Mouse (Mus musculus): ENCODE results near the gene Olfr1441.

Gene Olfr1441

DNA sequence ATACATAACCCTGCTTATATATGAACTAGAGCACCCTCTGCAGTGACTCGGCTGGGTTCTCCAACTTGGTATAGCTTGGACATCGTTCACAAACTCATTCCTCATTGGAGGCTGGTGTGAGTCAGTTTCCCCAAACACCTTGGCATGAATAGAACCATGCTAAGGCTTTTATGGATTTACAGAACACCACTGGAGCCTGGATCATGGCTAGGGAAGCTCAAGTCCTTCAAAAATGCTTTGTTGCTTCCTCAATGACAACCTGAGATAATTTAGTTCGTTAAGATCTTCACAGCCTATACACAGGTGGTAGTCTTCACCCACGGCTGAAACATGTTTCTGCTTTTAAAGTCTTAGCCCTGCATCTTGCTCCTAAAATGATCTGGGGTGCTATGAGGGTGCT is 42.3 kb downstream of the Olfr1441 start:
- ChIA-PET CTCF (no interaction called here), POLR2A (no interaction called here)

DNA sequence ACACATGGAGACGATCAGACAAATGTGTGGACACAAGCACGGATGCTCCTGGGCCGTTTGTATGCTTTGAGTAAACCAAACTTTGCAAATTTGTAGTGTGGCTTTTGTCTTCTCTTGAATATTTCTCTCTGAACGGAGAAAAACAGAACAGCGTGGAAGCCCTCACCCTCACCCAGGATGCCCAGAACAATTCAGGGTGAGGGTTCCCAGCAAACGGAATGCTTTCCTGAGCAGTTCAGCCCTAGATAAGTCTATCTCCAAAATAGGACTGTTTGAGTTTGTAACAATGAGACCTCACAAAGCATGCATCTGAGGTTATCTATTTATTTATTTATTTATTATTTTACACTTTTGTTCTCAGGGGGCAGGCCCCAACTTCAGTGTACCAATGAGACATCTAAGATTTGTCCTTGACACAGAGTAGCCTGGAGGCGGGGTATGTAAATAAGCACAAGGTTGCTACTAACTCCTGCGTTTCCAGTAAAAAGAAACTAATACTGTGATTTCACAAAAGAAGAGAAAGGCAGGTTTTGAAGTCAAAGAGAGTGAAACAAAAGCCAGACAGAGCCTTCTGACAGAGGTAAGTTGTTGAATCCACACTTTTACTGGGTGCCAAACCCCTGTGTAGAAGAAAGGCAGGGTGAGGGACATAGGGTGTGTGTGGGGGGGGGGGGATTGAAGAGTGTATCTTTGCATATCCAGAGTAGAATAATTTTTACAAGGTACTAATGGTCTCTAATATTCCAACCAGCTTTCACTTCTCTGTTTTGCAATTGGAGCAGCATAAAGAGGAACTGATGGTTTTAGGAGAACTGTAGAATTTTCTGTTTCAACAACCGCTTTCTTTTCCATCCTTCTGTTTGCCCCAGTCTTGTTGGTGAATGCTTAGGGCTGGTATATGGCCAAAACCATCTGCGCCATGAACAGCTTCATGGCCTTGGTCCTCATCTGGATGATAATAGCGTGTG is 43.3 kb downstream of the Olfr1441 start, which contains the start of gene Mpeg1:
TSS of gene Mpeg1 (plus strand) at position 498 of the 968 bp plus-strand sequence.
- ChIA-PET POLR2A (interaction anchor here in 2 of 4 experiments (0.6 kb wide), 2 partner anchors 28 to 153 kb away, joined by 3 read pairs; no protein-coding TSS in a partner anchor), CTCF (no interaction called here)

DNA sequence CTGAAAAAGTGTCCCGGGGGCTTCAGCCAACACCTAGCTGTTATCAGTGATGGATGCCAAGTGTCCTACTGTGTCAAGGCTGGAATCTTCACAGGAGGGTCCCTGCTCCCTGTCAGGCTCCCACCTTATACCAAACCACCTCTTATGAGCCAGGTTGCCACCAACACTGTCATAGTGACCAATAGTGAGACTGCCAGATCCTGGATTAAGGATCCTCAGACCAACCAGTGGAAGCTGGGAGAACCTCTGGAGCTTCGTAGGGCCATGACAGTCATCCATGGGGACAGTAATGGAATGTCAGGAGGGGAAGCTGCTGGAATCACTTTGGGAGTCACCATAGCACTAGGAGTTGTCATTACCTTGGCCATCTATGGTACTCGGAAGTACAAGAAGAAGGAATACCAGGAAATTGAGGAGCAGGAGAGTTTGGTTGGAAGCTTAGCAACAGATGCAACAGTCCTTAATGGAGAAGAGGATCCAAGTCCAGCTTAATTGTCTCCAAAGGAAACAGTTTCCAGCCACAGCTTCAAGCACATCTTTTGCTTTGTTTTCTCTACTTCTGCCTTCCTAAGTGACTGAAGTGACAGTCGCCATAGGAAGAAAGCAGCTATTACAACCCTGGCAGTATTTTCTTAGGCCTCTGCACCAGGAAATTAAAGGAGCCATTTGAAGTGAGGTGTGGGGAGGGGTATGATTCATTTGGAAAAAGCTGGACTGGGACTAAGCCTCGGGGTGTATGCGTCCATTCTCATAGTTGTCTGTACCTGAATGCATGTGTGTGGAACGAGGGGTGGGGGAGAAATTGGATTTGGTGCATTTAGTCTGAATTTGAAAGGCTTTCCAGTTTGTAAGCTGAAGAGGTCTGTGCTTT is 45.9 kb downstream of the Olfr1441 start:
- POLR2A ChIA-PET: interaction anchor here in 3 of 4 experiments (0.6 to 2.3 kb wide), 13 partner anchors 11 to 498 kb away, joined by 3 to 9 read pairs (median 5); partner anchors contain the start of genes Dtx4 (in 2 of the 3), Lpxn (in 1 of the 3) and Zfp91 (in 1 of the 3)
- CTCF ChIA-PET: interaction anchor here (0.7 to 2.4 kb wide), 5 partner anchors 21 to 39 kb away, joined by 3 to 22 read pairs (median 7); partner anchors contain the start of gene Dtx4 (in 3 of the 4)

DNA sequence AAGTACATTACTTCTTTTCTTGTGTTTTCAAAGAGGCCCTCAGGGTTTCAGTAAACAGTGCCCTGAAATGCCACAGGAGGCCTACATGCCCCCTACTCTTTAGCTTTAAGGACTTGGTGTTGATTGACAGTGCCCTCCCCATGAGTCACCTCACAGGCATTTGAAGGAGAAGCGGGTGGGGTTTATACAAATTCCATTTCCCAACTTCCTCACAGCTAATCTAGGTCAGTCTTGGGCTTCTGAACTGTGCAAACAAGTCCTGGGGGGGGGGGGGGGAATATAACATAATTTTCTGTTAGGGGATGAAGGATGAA is 46.4 kb downstream of the Olfr1441 start:
- CTCF ChIA-PET: interaction anchor here (0.7 to 2.4 kb wide), 8 partner anchors 11 to 38 kb away, joined by 3 to 22 read pairs (median 6); partner anchors contain the start of gene Dtx4 (in 3 of the 4)
- POLR2A ChIA-PET: interaction anchor here in 3 of 4 experiments (0.6 to 2.3 kb wide), 12 partner anchors 10 to 498 kb away, joined by 3 to 9 read pairs (median 4); partner anchors contain the start of genes Dtx4 (in 1 of the 3), Lpxn (in 1 of the 3) and Zfp91 (in 1 of the 3)

DNA sequence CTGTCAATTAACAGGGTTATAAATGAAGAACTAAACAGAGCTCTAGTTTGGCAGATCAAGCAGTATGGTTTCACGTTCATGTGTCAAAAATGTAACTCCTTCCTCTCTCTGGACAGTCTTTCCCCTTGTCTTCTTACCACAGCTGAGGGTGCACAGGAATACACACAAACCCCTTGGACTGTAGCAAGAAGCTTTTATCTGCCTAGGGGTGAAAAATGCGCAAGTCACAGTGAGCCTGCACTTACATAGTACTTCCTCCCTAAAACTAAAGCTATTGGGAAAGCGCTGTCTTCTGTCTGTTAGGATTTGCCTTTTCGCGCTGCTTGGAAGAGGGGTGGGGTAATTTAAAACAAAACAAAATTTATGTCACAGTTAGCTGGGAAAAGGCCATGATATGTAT is 46.9 kb downstream of the Olfr1441 start:
- ChIA-PET CTCF (interaction anchor here (0.7 to 2.4 kb wide), 8 partner anchors 10 to 38 kb away, joined by 3 to 22 read pairs (median 6); partner anchors contain the start of gene Dtx4 (in 3 of the 4)), POLR2A (interaction anchor here in 3 of 4 experiments (0.7 to 2.3 kb wide), 11 partner anchors 10 to 499 kb away, joined by 3 to 9 read pairs (median 5); partner anchors contain the start of genes Dtx4 (in 1 of the 3), Lpxn (in 1 of the 3) and Zfp91 (in 1 of the 3))

DNA sequence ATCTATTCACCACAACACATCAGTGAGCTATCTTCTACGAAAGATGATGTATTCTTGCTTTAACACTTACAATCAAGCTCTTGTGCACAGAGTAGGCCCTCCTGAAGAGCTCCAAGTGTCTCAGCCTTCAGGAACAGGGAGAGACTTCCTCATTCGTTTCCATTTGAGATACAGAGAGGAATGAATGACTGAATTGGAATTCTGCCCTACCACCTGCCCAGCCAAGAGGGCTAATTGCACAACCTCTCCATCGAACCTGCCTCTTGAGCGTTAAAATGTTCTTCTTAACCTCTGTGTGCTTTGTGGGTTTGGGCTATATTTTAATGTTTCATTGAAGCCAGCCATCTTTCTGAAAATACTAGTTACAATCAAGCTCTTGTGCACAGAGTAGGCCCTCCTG is 47.4 kb downstream of the Olfr1441 start:
- CTCF ChIA-PET: interaction anchor here in 3 of 4 experiments (1.0 to 2.4 kb wide), 5 partner anchors 24 to 37 kb away, joined by 3 to 22 read pairs (median 7); partner anchors contain the start of gene Dtx4 (in 2 of the 3)

DNA sequence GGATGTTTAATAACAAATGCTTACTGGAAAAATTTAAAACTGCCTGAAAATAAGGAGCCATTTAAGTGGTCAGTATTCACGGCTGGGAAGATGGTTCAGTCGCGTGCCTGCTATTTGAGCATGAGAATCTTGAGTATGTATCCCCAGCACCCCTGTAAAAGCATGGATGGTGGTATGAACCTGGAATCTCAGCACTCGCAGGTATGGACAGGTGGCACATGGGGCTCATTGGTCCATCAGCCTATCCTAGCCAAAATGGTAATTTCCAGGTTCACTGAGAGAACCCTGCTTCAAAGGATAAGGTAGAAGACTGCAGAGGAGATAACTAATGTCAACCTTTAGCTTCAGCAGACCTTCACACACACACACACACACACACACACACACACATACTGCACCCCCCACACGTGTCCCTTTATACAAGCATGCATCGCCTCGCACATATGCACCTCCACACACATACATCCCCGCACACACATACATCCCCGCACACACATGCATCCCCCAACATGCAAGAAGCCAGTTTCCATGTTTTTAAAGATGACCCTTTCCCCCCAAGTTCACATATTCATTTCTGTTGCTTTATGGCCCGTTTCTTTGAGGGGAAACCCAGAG is 48.4 kb downstream of the Olfr1441 start:
- ChIA-PET POLR2A (interaction anchor here in 1 of 4 experiments (1.4 kb wide), 1 partner anchor 36 kb away, joined by 3 read pairs; the partner anchor contains the start of gene Dtx4), CTCF (interaction anchor here in 1 of 4 experiments (2.4 kb wide), 1 partner anchor 36 kb away, joined by 16 read pairs; the partner anchor contains the start of gene Dtx4)

More for the DNA sequence above, 47.4 kb downstream of the Olfr1441 start:
- POLR2A ChIA-PET: interaction anchor here in 2 of 4 experiments (1.0 to 2.3 kb wide), 4 partner anchors 21 to 331 kb away, joined by 3 to 9 read pairs (median 8); partner anchors contain the start of genes Lpxn (in 1 of the 2) and Zfp91 (in 1 of the 2)

DNA sequence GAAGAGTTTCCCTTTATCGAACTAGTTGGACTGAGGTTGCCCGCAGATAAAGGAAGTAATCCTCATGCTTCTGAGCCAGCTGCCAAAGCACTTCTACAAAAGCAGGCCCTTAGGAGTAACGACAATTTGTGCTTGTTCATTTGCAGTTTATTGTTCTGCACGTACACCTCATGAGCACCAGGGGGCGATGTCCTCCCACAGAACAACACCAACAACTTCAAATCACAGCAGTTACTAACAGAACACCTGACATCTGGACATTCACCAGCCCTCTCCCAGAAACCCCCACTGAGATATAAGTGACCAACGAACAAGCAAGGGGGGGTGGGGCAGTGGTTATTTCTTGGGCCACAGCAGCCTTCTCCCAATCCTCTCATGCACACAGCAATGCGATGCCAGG is 49.0 kb downstream of the Olfr1441 start:
- CTCF ChIA-PET: interaction anchor here in 2 of 4 experiments (0.6 to 2.4 kb wide), 2 partner anchors 32 to 35 kb away, joined by 3 to 16 read pairs; partner anchors contain the start of gene Dtx4 (in 1 of the 2)
- POLR2A ChIA-PET: interaction anchor here in 1 of 4 experiments (1.4 kb wide), 1 partner anchor 35 kb away, joined by 3 read pairs; the partner anchor contains the start of gene Dtx4

DNA sequence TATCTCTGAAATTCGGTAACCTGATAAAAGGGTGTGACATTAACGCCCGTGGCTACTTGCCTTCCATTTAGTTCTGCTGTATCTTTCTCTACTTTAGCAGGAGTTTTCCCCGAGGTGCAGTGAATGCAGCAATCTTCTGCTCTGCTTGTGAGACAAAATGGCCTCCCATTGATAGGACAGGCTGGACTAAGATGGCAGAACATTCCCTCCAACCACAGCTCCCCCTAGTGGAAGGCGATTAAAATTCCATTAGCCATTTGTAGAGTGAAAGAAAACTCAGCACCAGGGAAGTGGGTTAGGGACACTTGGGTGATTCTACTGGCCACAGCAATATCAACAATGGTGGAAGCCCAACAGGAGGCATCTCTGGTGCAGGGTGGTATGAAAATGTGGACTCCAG is 50.2 kb downstream of the Olfr1441 start:
- ChIA-PET CTCF (interaction anchor here in 2 of 4 experiments (0.7 to 2.4 kb wide), 2 partner anchors 32 to 34 kb away, joined by 4 to 16 read pairs; partner anchors contain the start of gene Dtx4 (in 1 of the 2)), POLR2A (interaction anchor here in 2 of 4 experiments (0.5 to 1.0 kb wide), 2 partner anchors 9 to 441 kb away, joined by 3 to 11 read pairs; no protein-coding TSS in a partner anchor)

DNA sequence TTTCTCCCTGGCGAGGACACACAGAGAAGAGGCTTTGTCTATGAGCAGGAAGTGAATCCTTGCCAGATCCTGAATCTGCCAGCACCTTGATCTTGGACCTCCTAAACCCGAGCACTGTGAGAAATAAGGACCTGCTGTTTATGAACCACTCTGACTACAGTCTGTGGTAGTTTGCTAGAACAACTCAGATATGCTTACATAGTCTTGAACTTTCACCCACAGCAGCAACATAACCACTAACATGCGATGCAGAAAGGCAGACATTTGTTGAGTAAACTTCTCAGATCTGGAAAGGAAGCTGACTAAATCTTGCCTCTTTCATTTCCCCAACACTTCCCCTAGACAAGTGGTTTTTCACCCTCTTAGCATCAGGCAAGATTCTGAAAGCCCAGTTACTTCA is 54.6 kb downstream of the Olfr1441 start:
- ChIA-PET CTCF (no interaction called here), POLR2A (interaction anchor here in 1 of 4 experiments (0.5 kb wide), 1 partner anchor 13 kb away, joined by 3 read pairs; no protein-coding TSS in a partner anchor)

DNA sequence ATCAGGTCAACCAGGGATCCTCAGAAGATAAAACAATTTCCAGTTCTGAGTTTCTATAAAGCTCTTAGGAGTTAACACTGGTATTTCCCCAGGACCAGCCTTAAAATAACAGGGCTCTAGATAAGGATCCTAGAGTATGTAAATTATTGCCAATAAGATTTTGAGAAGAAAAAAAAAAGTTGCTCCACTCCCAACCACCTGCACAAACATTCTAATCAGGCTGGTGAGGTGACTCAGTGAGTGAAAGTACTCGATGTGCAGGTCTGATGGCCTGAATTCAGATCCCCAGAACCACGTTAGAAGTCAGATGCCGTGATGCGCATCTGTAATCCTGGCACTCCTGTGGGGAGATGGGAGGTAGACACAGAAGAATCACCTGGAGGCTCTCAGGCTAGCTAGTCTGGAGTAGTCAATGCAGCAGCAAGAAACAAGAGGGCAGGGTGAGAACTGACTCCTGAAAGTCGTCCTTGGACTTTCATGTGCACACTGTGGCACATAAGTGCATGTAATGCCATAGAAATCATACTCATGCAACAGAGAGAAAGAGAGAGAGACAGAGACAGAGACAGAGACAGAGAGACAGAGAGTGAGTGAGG is 55.2 kb downstream of the Olfr1441 start:
- POLR2A ChIA-PET: interaction anchor here in 2 of 4 experiments (0.6 to 1.4 kb wide), 4 partner anchors 9 to 29 kb away, joined by 3 to 4 read pairs (median 4); no protein-coding TSS in a partner anchor

More for the DNA sequence above, 55.2 kb downstream of the Olfr1441 start:
- CTCF ChIA-PET: interaction anchor here in 2 of 4 experiments (0.6 to 0.7 kb wide), 2 partner anchors 10 to 339 kb away, joined by 4 to 14 read pairs; no protein-coding TSS in a partner anchor
